Mouse (Mus musculus) mammary gland, adult 2 months (tissue): ENCODE results near the gene Bms1. TPM values are rescaled to one million over a fixed set of nuclear protein-coding genes. Genes with fewer than 3 reads are reported as not detected.

Experiments used
- polyA plus RNA-seq: library from polyadenylated mRNA; depleted of rRNA; stranded (reverse); fragments of >200 nt; gene quantifications from 2 replicates; pipeline ENCODE4 v1.2.3, GENCODE M21; 2012; ENCODE audit warnings: low replicate concordance; rRNA removed

Bms1 gene
- polyA plus RNA-seq: 2.6 and 3.2 TPM in 2 replicates

GRCm38 (mm10) chr6:118419050-118419920, at the start of gene Bms1:
Gene Bms1, minus strand, starts transcription at chr6:118419474.

GRCm38 (mm10) chr6:118455042-118455631, 35.9 kb upstream of the Bms1 start, which contains the start of gene Zfp248:
Gene Zfp248, minus strand, starts transcription at chr6:118455528.

Other genes with a start within 250 kb of the Bms1 start
- gene Ret, start 221.8 kb downstream of the Bms1 start, polyA plus RNA-seq: 2.9 and 3.2 TPM in 2 replicates
- 0.48 and 1.3 TPM in 2 replicates for gene Zfp248, start 36.1 kb upstream of the Bms1 start, polyA plus RNA-seq
- gene Zfp9, start 59.8 kb upstream of the Bms1 start, polyA plus RNA-seq: 0.66 and 2.9 TPM in 2 replicates
- 0.29 and 0.65 TPM in 2 replicates for gene Ankrd26, start 142.8 kb upstream of the Bms1 start, polyA plus RNA-seq